Mouse (Mus musculus) kidney, adult 2 months (tissue): ENCODE measurements around the gene Gtf2a1l.

Source experiments
- CTCF ChIP-seq: fragments of 200-500 bp; conservative IDR thresholded peaks from 2 replicates; pipeline ENCODE4 v1.5.1; 2011; ENCODE audit warnings: low read depth, mild to moderate bottlenecking, control low read depth, low read length, moderate library complexity, mixed read lengths; ENCODE audit not compliant: insufficient read depth, insufficient read length
- POLR2A ChIP-seq: fragments of 200-500 bp; IDR thresholded peaks from one replicate; pipeline ENCODE4 v1.6.1; 2011; ENCODE audit warnings: low read depth, low read length, control low read depth

GRCm38 (mm10) chr17:88652010-88652409, 16.4 kb upstream of the Gtf2a1l start:
- TF ChIP-seq POLR2A (no peak), CTCF (peak; percentile 84)
